Comparison of ENCODE assay signal across 8 mouse cellular contexts in the genomic region with DNA sequence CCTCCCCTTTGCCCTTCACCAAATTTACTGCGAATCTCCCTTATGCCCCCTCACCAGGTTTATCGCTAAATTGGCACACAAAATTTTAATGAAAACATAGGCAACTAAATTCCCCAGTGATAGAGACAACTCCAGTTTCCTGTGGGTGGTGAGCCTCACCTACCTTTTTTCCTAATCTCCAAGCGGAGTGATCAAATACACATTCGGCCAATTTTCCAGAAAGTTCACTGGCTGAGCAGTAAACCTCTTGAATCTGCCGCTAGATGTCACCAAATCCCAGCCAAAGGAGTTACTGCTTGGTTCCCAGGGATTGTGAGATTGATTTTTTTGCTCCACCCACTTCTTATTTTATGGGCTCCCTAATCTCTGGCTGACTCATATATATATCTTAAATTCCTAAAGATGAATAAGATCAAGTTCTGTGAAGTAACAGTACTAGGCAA. TPM values are rescaled to one million over a fixed set of nuclear protein-coding genes. Genes with fewer than 3 reads are reported as not detected.
DNase-seq lines count a peak whose midpoint lies in the region; ATAC-seq lines count a peak whose summit lies in the region.

No protein-coding gene starts in this region.

- peak overlapping the region; percentile 59 for H3K4me3 ChIP-seq in embryonic facial prominence, embryonic 14.5 days (ENCODE audit: low read depth, low read length)
- H3K4me3 ChIP-seq in heart, embryonic 14.5 days (ENCODE audit: control insufficient read depth in 1 of 2, insufficient read depth in 1 of 2, low read depth in 1 of 2, low read length in 2 of 2): peak overlapping the region; percentile 40 to 89
- H3K4me3 ChIP-seq in liver, embryonic 15.5 days (replicated peaks): peak overlapping the region; percentile 65
- no peak overlapping the region for H3K4me3 ChIP-seq in neural tube, embryonic 12.5 days

- peaks cover 4% of the 10 kb centered on the region; the same call in 1 of the 2 replicates for H3K4me1 ChIP-seq in embryonic facial prominence, embryonic 14.5 days (ENCODE audit: control insufficient read depth, insufficient read depth, low read length)
- peaks cover 2 to 3% of the 10 kb centered on the region in 2 experiments; a peak in 2 of 4 replicates for H3K4me1 ChIP-seq in heart, embryonic 14.5 days (ENCODE audit: control insufficient read depth in 2 of 2, insufficient read depth in 2 of 2, low read length in 2 of 2)
- H3K4me1 ChIP-seq in liver, embryonic 15.5 days (replicated peaks): peaks cover 14% of the 10 kb centered on the region
- H3K4me1 ChIP-seq in neural tube, embryonic 12.5 days: peaks cover 3% of the 10 kb centered on the region; the same call in 1 of the 2 replicates

- WGBS in embryonic facial prominence, embryonic 14.5 days: 32% methylated on average over 5 of the region's 5 CpGs
- 39% methylated on average over 5 of the region's 5 CpGs for WGBS in heart, embryonic 14.5 days
- 30% methylated on average over 5 of the region's 5 CpGs for WGBS in liver, embryonic 15.5 days (ENCODE audit: insufficient replicate concordance)
- 26% methylated on average over 5 of the region's 5 CpGs for WGBS in neural tube, embryonic 12.5 days

- H3K9me3 ChIP-seq in embryonic facial prominence, embryonic 14.5 days (ENCODE audit: control insufficient read depth, low read length): no peaks in the 10 kb centered on the region
- no peaks in the 10 kb centered on the region for H3K9me3 ChIP-seq in heart, embryonic 14.5 days (ENCODE audit: control insufficient read depth, low read length)
- no peaks in the 10 kb centered on the region for H3K9me3 ChIP-seq in liver, embryonic 15.5 days (replicated peaks)
- no peaks in the 10 kb centered on the region for H3K9me3 ChIP-seq in neural tube, embryonic 12.5 days

- peak overlapping the region; percentile 93 for H3K27ac ChIP-seq in embryonic facial prominence, embryonic 14.5 days (replicated peaks; ENCODE audit: low read depth, low read length)
- peak overlapping the region; percentile 88 to 99 for H3K27ac ChIP-seq in heart, embryonic 14.5 days (replicated peaks in 1 of 2; ENCODE audit: control insufficient read depth in 1 of 2, insufficient read depth in 1 of 2, low read depth in 2 of 2, low read length in 2 of 2)
- H3K27ac ChIP-seq in liver, embryonic 15.5 days (replicated peaks): peak overlapping the region; percentile 87
- 0 out of 2 replicates have a peak overlapping the region, but pooled peaks have one; percentile 59 for H3K27ac ChIP-seq in neural tube, embryonic 12.5 days

- H3K4me2 ChIP-seq in embryonic facial prominence, embryonic 14.5 days (ENCODE audit: low read depth, low read length): peak overlapping the region; percentile 58
- H3K4me2 ChIP-seq in heart, embryonic 14.5 days (ENCODE audit: low read length): peak overlapping the region; percentile 66
- peak overlapping the region; percentile 80 for H3K4me2 ChIP-seq in liver, embryonic 15.5 days
- H3K4me2 ChIP-seq in neural tube, embryonic 12.5 days (replicated peaks): peak overlapping the region; percentile 57

- H3K27me3 ChIP-seq in embryonic facial prominence, embryonic 14.5 days (replicated peaks; ENCODE audit: control insufficient read depth, insufficient read depth, low read length): no peaks in the 10 kb centered on the region
- H3K27me3 ChIP-seq in heart, embryonic 14.5 days (ENCODE audit: control insufficient read depth, insufficient read depth, low read length): no peaks in the 10 kb centered on the region
- H3K27me3 ChIP-seq in liver, embryonic 15.5 days: no peaks in the 10 kb centered on the region
- no peaks in the 10 kb centered on the region for H3K27me3 ChIP-seq in neural tube, embryonic 12.5 days (replicated peaks)

- DNase-seq in B cell, adult 2 months: peak; percentile 34 to 57
- peak; percentile 64 for DNase-seq in adrenal gland, postnatal 10 days
- DNase-seq in embryonic facial prominence, embryonic 14.5 days (ENCODE audit: low spot score): peak; percentile 87
- DNase-seq in kidney, postnatal 14 days: peak; percentile 69
- DNase-seq in thymus, postnatal 0 days (ENCODE audit: low spot score): peak; percentile 41

- H3K36me3 ChIP-seq in embryonic facial prominence, embryonic 14.5 days (ENCODE audit: control insufficient read depth, insufficient read depth, low read length): peaks cover 9% of the 10 kb centered on the region
- H3K36me3 ChIP-seq in heart, embryonic 14.5 days (ENCODE audit: control insufficient read depth, insufficient read depth, low read length): peaks cover 15% of the 10 kb centered on the region
- peaks cover 7% of the 10 kb centered on the region; the same call in 1 of the 2 replicates for H3K36me3 ChIP-seq in liver, embryonic 15.5 days (replicated peaks)
- H3K36me3 ChIP-seq in neural tube, embryonic 12.5 days: no peaks in the 10 kb centered on the region

- no peak for ATAC-seq in embryonic facial prominence, embryonic 14.5 days (ENCODE audit: low read depth)
- no peak for ATAC-seq in heart, embryonic 14.5 days (ENCODE audit: insufficient number of reproducible peaks, insufficient read depth, low FRiP score, low read depth)
- no peak for ATAC-seq in liver, embryonic 15.5 days (ENCODE audit: insufficient read depth)
- no peak for ATAC-seq in neural tube, embryonic 12.5 days (ENCODE audit: low FRiP score, low read depth)

- peak overlapping the region; percentile 70 for H3K9ac ChIP-seq in embryonic facial prominence, embryonic 14.5 days (ENCODE audit: low read depth, low read length)
- H3K9ac ChIP-seq in heart, embryonic 14.5 days (ENCODE audit: low read length): peak overlapping the region; percentile 70
- H3K9ac ChIP-seq in liver, embryonic 15.5 days: 0 out of 2 replicates have a peak overlapping the region, but pooled peaks have one; percentile 50
- 0 out of 2 replicates have a peak overlapping the region, but pooled peaks have one; percentile 53 for H3K9ac ChIP-seq in neural tube, embryonic 12.5 days

RNA-seq across cellular contexts. Expression of a gene that starts 0.8 kb away (rescaled TPM):
- total RNA-seq in adrenal gland, postnatal 10 days (2021): 100 to 1,000 TPM; 226 to 278 TPM
- 655 and 681 TPM in 2 replicates for polyA plus RNA-seq in embryonic facial prominence, embryonic 14.5 days (2014; fragmentation: Nextera tagmentation; extraction: Ambion mirVana)
- 324 and 341 TPM in 2 replicates for polyA plus RNA-seq in heart, embryonic 14.5 days (2014; fragmentation: Nextera tagmentation; extraction: Ambion mirVana)
- polyA plus RNA-seq in liver, embryonic 15.5 days (2015; fragmentation: Nextera tagmentation; extraction: Ambion mirVana): 174 and 179 TPM in 2 replicates
- 531 and 541 TPM in 2 replicates for polyA plus RNA-seq in neural tube, embryonic 12.5 days (2016; fragmentation: Nextera tagmentation; extraction: Ambion mirVana)
- 243 and 259 TPM in 2 replicates for polyA plus RNA-seq in thymus, postnatal 0 days (2015; fragmentation: Nextera tagmentation; extraction: Ambion mirVana)

RNA-seq across cellular contexts. Expression of a gene that starts 34.9 kb away (rescaled TPM):
- 1 to 10 TPM; 6.4 to 6.9 TPM for total RNA-seq in adrenal gland, postnatal 10 days (2021)
- 16.4 and 17.4 TPM in 2 replicates for polyA plus RNA-seq in embryonic facial prominence, embryonic 14.5 days (2014; fragmentation: Nextera tagmentation; extraction: Ambion mirVana)
- polyA plus RNA-seq in heart, embryonic 14.5 days (2014; fragmentation: Nextera tagmentation; extraction: Ambion mirVana): 11.3 and 12.0 TPM in 2 replicates
- 0.78 and 0.97 TPM in 2 replicates for polyA plus RNA-seq in liver, embryonic 15.5 days (2015; fragmentation: Nextera tagmentation; extraction: Ambion mirVana)
- polyA plus RNA-seq in neural tube, embryonic 12.5 days (2016; fragmentation: Nextera tagmentation; extraction: Ambion mirVana): 12.0 and 12.2 TPM in 2 replicates
- polyA plus RNA-seq in thymus, postnatal 0 days (2015; fragmentation: Nextera tagmentation; extraction: Ambion mirVana): 0.66 and 0.73 TPM in 2 replicates

RNA-seq across cellular contexts. Expression of a gene that starts 37.3 kb away (rescaled TPM):
- total RNA-seq in adrenal gland, postnatal 10 days (2021): not detected
- polyA plus RNA-seq in embryonic facial prominence, embryonic 14.5 days (2014; fragmentation: Nextera tagmentation; extraction: Ambion mirVana): 0.17 and 0.18 TPM in 2 replicates
- 0.12 and 0.15 TPM in 2 replicates for polyA plus RNA-seq in heart, embryonic 14.5 days (2014; fragmentation: Nextera tagmentation; extraction: Ambion mirVana)
- polyA plus RNA-seq in liver, embryonic 15.5 days (2015; fragmentation: Nextera tagmentation; extraction: Ambion mirVana): not detected in 2 replicates
- polyA plus RNA-seq in neural tube, embryonic 12.5 days (2016; fragmentation: Nextera tagmentation; extraction: Ambion mirVana): 0.13 and 0.22 TPM in 2 replicates
- not detected in 2 replicates for polyA plus RNA-seq in thymus, postnatal 0 days (2015; fragmentation: Nextera tagmentation; extraction: Ambion mirVana)
